8 mouse cellular contexts compared by ENCODE assay signal in genomic region chr11:74876801-74877200, GRCm38 (mm10). TPM values are rescaled to one million over a fixed set of nuclear protein-coding genes. Genes with fewer than 3 reads are reported as not detected.
A peak's percentile ranks its signal among the peaks of the same experiment; 100 is the strongest.
DNase-seq lines count a peak whose midpoint lies in the region; ATAC-seq and TF ChIP-seq lines count a peak whose summit lies in the region.

No protein-coding gene starts in this region.

- no peaks in the 10 kb centered on the region for H3K4me1 ChIP-seq in ES-Bruce4 (ENCODE audit: control insufficient read depth, insufficient read depth, low read length)
- H3K4me1 ChIP-seq in forebrain, embryonic 15.5 days = peaks cover 18% of the 10 kb centered on the region
- H3K4me1 ChIP-seq in lung, embryonic 14.5 days (ENCODE audit: insufficient read depth) = no peaks in the 10 kb centered on the region

- H3K4me2 ChIP-seq in forebrain, embryonic 15.5 days (replicated peaks) = peak overlapping the region; percentile 30
- H3K4me2 ChIP-seq in lung, embryonic 14.5 days = no peak overlapping the region

- no peak for TF ChIP-seq POLR2A in ES-Bruce4 (IDR thresholded peaks at IDR 0.05; ENCODE audit: insufficient read depth, low read length)

- ATAC-seq in forebrain, embryonic 15.5 days (replicated peaks) = peak; percentile 90
- peak; percentile 62 for ATAC-seq in lung, embryonic 14.5 days (ENCODE audit: insufficient read depth)
- ATAC-seq in megakaryocyte, adult 5-6 weeks (ENCODE audit: poor library complexity, severe bottlenecking) = no peak

- H3K4me3 ChIP-seq in ES-Bruce4 (ENCODE audit: low read depth, low read length) = no peak overlapping the region
- peak overlapping the region; percentile 16; the same call in 1 of the 2 replicates for H3K4me3 ChIP-seq in forebrain, embryonic 15.5 days
- H3K4me3 ChIP-seq in lung, embryonic 14.5 days (ENCODE audit: low read depth, low read length) = no peak overlapping the region

- H3K27ac ChIP-seq in ES-Bruce4 (ENCODE audit: insufficient read depth, low read length) = no peak overlapping the region
- H3K27ac ChIP-seq in forebrain, embryonic 15.5 days (replicated peaks) = peak overlapping the region; percentile 79
- no peak overlapping the region for H3K27ac ChIP-seq in lung, embryonic 14.5 days (ENCODE audit: low read depth)

- intact Hi-C loops in heart, postnatal 10 days (cut with DNase I) = no loop called here

- no peak overlapping the region for H3K9ac ChIP-seq in ES-Bruce4 (ENCODE audit: low read depth, poor library complexity, severe bottlenecking)
- no peak overlapping the region for H3K9ac ChIP-seq in forebrain, embryonic 15.5 days (replicated peaks)
- no peak overlapping the region for H3K9ac ChIP-seq in lung, embryonic 14.5 days

- no peaks in the 10 kb centered on the region for H3K9me3 ChIP-seq in ES-Bruce4 (replicated peaks; ENCODE audit: control insufficient read depth, insufficient read depth, low read length, poor library complexity, severe bottlenecking)
- H3K9me3 ChIP-seq in forebrain, embryonic 15.5 days = no peaks in the 10 kb centered on the region
- H3K9me3 ChIP-seq in lung, embryonic 14.5 days (ENCODE audit: low read depth, low read length) = no peaks in the 10 kb centered on the region

- no peaks in the 10 kb centered on the region for H3K27me3 ChIP-seq in ES-Bruce4 (ENCODE audit: control insufficient read depth, insufficient read depth, low read length, poor library complexity, severe bottlenecking)
- H3K27me3 ChIP-seq in forebrain, embryonic 15.5 days = no peaks in the 10 kb centered on the region
- no peaks in the 10 kb centered on the region for H3K27me3 ChIP-seq in lung, embryonic 14.5 days (ENCODE audit: insufficient read depth, low read length)

- DNase-seq in cerebellum, adult 11 months = peak; percentile 55
- DNase-seq in heart, postnatal 10 days = peak; percentile 67 to 71
- peak; percentile 52 to 74 for DNase-seq in kidney, postnatal 25 days
- DNase-seq in lung, embryonic 14.5 days = peak; percentile 68
- DNase-seq in retina, postnatal 7 days (ENCODE audit: low read depth, low spot score) = peak; percentile 75

- WGBS in forebrain, embryonic 15.5 days = 1% methylated on average over 9 of the region's 9 CpGs
- WGBS in lung, embryonic 14.5 days = 2% methylated on average over 9 of the region's 9 CpGs

- H3K36me3 ChIP-seq in ES-Bruce4 (ENCODE audit: control insufficient read depth, insufficient read depth, low read length, poor library complexity, severe bottlenecking) = no peaks in the 10 kb centered on the region
- H3K36me3 ChIP-seq in forebrain, embryonic 15.5 days = no peaks in the 10 kb centered on the region
- no peaks in the 10 kb centered on the region for H3K36me3 ChIP-seq in lung, embryonic 14.5 days (ENCODE audit: insufficient read depth)

- no peak for TF ChIP-seq CTCF in ES-Bruce4 (IDR thresholded peaks at IDR 0.05; ENCODE audit: low read depth, low read length)
- no peak for TF ChIP-seq CTCF in lung, embryonic 14.5 days (IDR thresholded peaks at IDR 0.05; ENCODE audit: low read depth)

- TF ChIP-seq EP300 in ES-Bruce4 (IDR thresholded peaks at IDR 0.05; ENCODE audit: insufficient read depth, low read depth, low read length) = 0 out of 2 replicates have a peak, but pooled peaks have one; percentile 21

RNA-seq across cellular contexts. Expression of gene Sgsm2, which starts 20.1 kb away (rescaled TPM):
- 17.4 and 21.2 TPM in 2 replicates for polyA plus RNA-seq in ES-Bruce4 (2011; ENCODE audit: insufficient read depth, insufficient read length, low read depth, missing spikeins)
- polyA plus RNA-seq in forebrain, embryonic 15.5 days (2015; fragmentation: Nextera tagmentation; extraction: Ambion mirVana) = 14.3 and 14.6 TPM in 2 replicates
- 10 to 100 TPM; 12.2 to 12.9 TPM for total RNA-seq in heart, postnatal 10 days (2021)
- 4.8 and 5.4 TPM in 2 replicates for polyA plus RNA-seq in lung, embryonic 14.5 days (2014; fragmentation: Nextera tagmentation; extraction: Ambion mirVana)
- 0.64 and 1.1 TPM in 2 replicates for total RNA-seq in megakaryocyte, adult 5-6 weeks (2015)
- total RNA-seq in megakaryocyte, adult 5-6 weeks (2017) = 1.2 and 1.6 TPM in 2 replicates

RNA-seq across cellular contexts. Expression of gene Tsr1, which starts 21.1 kb away (rescaled TPM):
- 100 and 105 TPM in 2 replicates for polyA plus RNA-seq in ES-Bruce4 (2011; ENCODE audit: insufficient read depth, insufficient read length, low read depth, missing spikeins)
- polyA plus RNA-seq in forebrain, embryonic 15.5 days (2015; fragmentation: Nextera tagmentation; extraction: Ambion mirVana) = 34.4 and 34.5 TPM in 2 replicates
- 10 to 100 TPM; 17.1 to 20.1 TPM for total RNA-seq in heart, postnatal 10 days (2021)
- 55.1 and 57.5 TPM in 2 replicates for polyA plus RNA-seq in lung, embryonic 14.5 days (2014; fragmentation: Nextera tagmentation; extraction: Ambion mirVana)
- 7.7 and 9.1 TPM in 2 replicates for total RNA-seq in megakaryocyte, adult 5-6 weeks (2015)
- total RNA-seq in megakaryocyte, adult 5-6 weeks (2017) = 17.3 and 18.7 TPM in 2 replicates

RNA-seq across cellular contexts. Expression of gene Mnt, which starts 46.1 kb away (rescaled TPM):
- 15.4 and 17.1 TPM in 2 replicates for polyA plus RNA-seq in ES-Bruce4 (2011; ENCODE audit: insufficient read depth, insufficient read length, low read depth, missing spikeins)
- 10.0 and 10.1 TPM in 2 replicates for polyA plus RNA-seq in forebrain, embryonic 15.5 days (2015; fragmentation: Nextera tagmentation; extraction: Ambion mirVana)
- 10 to 100 TPM; 12.1 to 14.6 TPM for total RNA-seq in heart, postnatal 10 days (2021)
- 4.3 and 4.4 TPM in 2 replicates for polyA plus RNA-seq in lung, embryonic 14.5 days (2014; fragmentation: Nextera tagmentation; extraction: Ambion mirVana)
- total RNA-seq in megakaryocyte, adult 5-6 weeks (2015) = 14.5 and 17.0 TPM in 2 replicates
- total RNA-seq in megakaryocyte, adult 5-6 weeks (2017) = 3.8 and 6.1 TPM in 2 replicates

RNA-seq across cellular contexts. Expression of gene Smg6, which starts 48.8 kb away (rescaled TPM):
- 25.3 and 27.0 TPM in 2 replicates for polyA plus RNA-seq in ES-Bruce4 (2011; ENCODE audit: insufficient read depth, insufficient read length, low read depth, missing spikeins)
- 18.4 and 19.0 TPM in 2 replicates for polyA plus RNA-seq in forebrain, embryonic 15.5 days (2015; fragmentation: Nextera tagmentation; extraction: Ambion mirVana)
- 10 to 100 TPM; 24.1 to 25.3 TPM for total RNA-seq in heart, postnatal 10 days (2021)
- polyA plus RNA-seq in lung, embryonic 14.5 days (2014; fragmentation: Nextera tagmentation; extraction: Ambion mirVana) = 16.4 TPM in 2 replicates
- 13.4 and 15.9 TPM in 2 replicates for total RNA-seq in megakaryocyte, adult 5-6 weeks (2015)
- 18.3 and 20.5 TPM in 2 replicates for total RNA-seq in megakaryocyte, adult 5-6 weeks (2017)

RNA-seq across cellular contexts. Expression of gene Srr, which starts 48.9 kb away (rescaled TPM):
- polyA plus RNA-seq in ES-Bruce4 (2011; ENCODE audit: insufficient read depth, insufficient read length, low read depth, missing spikeins) = 12.7 and 13.6 TPM in 2 replicates
- polyA plus RNA-seq in forebrain, embryonic 15.5 days (2015; fragmentation: Nextera tagmentation; extraction: Ambion mirVana) = 41.6 and 45.1 TPM in 2 replicates
- 10 to 100 TPM; 33.2 to 34.5 TPM for total RNA-seq in heart, postnatal 10 days (2021)
- 22.6 and 23.6 TPM in 2 replicates for polyA plus RNA-seq in lung, embryonic 14.5 days (2014; fragmentation: Nextera tagmentation; extraction: Ambion mirVana)
- 6.1 and 7.7 TPM in 2 replicates for total RNA-seq in megakaryocyte, adult 5-6 weeks (2015)
- total RNA-seq in megakaryocyte, adult 5-6 weeks (2017) = 3.3 and 8.5 TPM in 2 replicates
